Mouse (Mus musculus): ENCODE measurements around the gene Pard3.

Gene Pard3

DNA sequence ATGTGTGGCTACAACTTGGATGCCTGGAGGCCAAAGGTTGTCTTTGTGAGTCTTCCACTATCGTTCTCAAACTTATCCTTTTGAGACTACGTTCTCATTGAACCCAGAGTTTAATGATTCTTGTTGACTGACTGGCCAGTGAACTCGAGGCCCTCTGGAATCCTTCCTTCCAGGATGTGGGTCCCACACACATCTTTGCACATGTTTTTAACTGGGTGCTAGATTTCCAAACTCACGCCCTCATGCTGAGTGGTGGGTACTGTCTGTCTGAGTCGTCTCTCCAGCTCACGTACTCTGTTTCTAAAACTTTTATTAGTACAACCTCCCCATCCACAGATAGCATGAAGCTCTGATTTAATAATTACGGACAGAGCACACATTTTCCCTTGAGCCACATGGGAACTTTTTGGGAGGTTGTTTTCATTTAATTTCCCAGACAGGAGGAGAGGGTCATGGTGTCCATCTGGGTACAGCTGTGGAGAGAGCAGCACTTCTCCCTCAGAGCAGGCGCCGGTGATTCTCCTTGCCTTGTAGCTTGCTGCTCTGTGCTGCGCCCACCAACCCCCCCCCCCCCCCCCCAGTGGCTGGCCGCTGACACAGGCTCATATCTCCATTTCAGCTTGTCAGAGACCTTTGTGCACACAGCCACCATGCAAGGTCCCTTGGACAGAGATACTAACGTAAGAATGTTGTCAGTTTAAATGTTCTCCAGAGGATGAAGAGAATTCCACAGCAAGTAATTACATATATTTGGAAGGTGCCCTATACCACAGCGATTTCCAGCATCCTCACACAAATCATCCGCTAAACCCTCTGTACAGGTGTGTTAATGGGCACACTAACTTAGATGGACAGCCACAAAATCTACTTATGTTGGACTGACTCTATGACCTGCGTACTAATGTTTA, 165.9 kb downstream of the Pard3 start:
- DNase-seq (ENCODE audit: low read depth, low spot score): no peak

DNA sequence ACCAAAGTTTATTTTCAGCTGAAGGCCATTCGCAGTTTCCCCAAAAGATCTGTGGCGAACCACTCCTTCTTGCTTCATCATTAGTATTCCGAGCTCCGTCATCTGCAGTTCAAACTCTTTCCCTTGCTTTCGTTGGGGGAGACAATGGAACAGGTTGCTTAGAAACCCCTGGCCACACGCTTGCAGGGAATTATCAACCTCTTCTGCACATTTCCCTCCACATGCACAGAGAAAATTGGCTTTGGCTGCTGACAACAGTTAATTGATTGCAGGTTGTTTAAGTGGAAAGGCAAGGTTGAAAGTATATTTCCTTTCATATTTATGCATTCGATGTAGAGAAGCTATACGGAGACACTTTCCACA, 166.5 kb downstream of the Pard3 start:
- no peak for DNase-seq (ENCODE audit: low read depth, low spot score)

DNA sequence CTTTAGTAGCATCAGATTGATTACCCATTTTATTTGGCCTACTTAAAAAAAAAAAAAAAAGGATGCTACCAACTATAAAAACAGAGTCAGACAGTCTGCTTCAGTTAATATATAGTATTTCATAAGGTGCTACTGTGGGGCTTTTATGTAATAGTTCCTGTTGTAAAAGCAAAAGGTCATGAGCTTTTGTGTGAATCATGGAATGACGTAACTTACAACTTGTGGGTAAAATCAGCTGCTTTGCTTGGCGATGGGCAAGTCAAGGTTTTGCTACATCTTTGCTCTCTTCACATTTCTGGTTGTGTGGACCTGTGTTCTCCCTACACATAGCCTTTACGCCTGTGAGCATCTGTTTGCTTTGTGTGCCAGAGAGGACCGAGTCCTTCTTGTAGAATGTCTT, 179.7 kb downstream of the Pard3 start:
- no peak for DNase-seq (ENCODE audit: low read depth, low spot score)

DNA sequence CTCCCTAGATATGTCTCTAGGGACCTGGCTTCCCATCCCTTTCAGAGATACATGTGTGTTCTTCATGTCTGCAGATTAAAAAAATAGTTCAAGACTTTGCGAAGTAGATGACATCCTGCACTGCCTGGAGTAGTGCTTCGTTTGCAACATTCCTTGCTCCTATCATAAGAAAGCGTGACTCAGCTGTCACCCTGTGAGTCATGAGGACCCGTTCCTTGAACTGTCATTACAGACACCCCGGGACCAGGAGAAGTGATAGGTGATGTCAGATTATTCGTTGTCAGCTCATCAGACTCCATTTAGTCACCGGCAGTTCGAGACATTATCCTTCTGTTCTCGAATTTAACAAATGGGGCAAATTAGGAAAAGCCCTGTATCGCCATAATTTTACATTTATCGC, 180.1 kb downstream of the Pard3 start:
- DNase-seq (ENCODE audit: low read depth, low spot score): no peak

DNA sequence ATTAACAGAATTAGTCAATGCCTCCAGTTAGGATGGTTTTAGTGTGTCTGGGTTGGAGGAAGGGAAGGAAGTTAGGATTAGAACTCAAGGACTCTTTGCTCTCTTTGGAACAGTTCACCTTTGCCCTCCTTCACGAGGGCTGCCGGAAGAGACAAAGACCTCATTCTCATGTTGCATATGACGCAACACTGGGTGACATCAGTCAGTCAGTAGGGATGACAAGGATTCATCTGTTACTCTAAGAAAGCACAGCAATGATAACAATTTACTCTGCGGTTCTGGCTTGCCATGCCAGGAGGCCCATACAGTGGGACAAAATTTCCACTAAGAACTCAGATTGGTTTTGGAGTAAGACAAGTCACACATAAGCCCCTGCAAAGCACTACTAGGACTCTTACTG, 187.1 kb downstream of the Pard3 start:
- DNase-seq (ENCODE audit: low read depth, low spot score): no peak

DNA sequence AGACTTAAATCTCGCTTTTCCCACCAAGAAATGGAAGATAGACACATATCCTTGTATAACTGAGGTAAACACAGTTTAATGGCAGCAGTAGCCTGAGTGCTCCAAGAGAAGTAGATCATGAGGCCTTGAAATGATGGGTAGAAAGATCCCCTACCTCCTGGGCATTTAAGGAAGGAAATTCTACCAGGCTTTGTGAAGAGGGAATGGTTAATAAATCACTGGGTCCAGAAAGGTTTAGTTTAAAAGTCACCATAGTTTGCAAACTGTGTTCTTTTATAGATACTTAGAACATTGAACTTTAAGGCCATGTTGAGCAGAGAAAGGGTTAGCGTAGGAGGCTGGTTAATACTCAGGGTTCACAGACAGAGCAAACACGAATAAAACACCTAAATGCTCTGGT, 187.8 kb downstream of the Pard3 start:
- DNase-seq (ENCODE audit: low read depth, low spot score): no peak

DNA sequence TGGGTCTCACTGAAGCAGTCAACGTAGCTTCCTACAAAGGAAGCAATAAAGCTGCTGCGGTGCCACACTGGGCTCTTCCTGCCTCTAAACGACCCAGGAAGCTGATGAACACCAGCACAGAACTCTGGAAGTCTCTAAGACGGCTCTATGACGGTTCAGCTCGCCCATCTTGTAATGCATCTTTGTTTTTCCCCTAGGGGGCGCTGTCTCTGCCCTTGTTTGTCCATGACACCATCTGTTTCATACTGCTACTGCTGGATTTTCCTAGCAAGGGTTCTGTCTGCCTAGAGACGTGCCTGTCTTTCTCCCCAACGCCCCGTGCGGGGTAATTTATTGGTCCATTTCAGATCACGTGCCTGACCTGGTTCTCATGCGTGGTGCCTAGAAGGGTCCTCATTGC, 188.3 kb downstream of the Pard3 start:
- peak; percentile 78 for DNase-seq (ENCODE audit: low read depth, low spot score)

DNA sequence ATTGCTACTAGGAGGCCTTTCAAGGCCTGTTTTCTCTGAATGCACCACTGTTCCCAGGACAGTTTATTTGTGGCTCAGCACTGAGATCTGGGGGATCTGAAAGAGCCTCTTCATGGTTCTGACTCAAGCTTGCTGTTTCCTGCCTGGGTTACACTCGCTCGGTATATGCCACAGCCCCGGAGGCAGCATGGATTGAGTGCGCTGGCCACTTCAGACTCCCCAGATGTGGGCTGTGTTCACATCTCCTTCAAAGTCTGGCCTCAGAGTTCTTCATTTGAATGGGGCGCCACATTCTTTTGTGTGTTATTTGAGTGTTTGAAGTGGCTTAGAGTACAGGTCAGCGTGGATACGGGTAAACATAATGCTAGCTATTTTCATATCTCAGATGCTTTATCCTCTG, 190.9 kb downstream of the Pard3 start:
- no peak for DNase-seq (ENCODE audit: low read depth, low spot score)

DNA sequence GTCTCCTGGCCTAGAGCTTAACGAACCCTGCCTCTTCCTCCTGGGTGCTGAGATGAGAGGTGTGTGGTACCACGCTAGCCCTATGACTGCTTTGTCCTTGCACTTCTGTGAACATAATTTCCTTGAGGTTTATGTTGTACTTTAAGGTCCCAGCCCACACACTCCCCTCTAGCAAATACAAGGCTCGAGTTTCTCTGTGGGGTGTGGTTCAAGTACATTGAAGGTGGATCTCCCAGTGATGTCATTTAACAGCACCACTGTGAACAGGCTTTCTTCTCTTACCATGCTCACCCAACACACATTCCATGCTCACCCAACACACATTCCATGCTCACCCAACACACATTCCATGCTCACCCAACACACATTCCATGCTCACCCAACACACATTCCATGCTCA, 193.4 kb downstream of the Pard3 start:
- DNase-seq (ENCODE audit: low read depth, low spot score): no peak

DNA sequence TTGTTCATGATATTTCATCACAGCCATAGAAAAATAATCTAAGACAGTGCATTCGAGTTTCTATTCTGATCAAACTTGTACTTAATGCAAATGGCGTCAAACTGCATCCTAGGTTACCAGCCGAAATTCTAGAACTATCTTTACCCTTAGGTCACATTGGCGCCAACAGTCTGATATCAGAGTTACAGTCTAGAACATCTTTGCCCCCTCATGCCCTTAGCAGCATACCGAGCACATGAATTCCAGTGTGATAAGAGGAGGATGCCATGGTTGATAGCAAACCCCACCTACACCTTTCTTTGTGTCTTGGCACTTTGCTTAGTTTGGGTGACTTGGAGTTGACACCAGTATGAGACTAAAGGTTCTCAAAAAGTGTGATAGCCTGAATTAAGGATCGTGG, 197.4 kb downstream of the Pard3 start:
- DNase-seq (ENCODE audit: low read depth, low spot score): no peak

DNA sequence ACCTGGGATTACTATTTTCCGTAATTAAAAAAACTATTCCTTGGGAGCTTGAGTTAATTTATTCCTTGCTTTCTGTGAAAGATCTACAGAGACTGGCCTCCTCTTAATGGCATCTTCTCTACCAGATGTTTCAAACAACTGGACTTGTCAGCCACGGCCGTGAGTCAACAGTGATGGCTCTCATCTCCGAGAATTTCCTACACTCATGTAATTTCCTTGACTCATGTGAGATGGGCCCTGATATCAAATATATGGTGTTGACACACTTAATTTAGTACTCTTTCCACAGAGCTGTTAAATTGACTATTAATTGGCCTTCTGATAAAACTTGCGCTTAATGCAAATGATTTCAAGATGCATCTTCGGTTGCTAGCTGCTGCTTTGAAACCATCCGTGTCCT, 198.3 kb downstream of the Pard3 start:
- DNase-seq (ENCODE audit: low read depth, low spot score): no peak

DNA sequence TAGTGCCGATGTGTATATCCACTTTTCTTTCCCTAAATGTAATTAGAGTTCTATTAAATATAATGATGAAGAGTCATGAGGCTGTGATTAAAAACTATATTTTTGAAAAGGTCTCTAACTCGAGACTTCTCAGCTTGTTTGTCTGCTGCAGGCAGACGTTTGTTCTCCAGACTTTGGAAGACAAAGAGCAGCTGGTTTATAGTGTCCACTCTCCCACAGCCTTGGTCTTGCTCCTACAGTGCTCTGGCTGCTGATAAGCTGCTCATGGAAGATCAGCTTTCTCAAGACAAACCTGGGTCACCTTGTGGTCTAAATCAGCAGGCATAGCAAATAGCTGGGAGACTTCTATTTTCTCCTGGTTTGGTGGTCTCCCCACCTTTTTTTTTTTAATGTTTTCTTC, 198.7 kb downstream of the Pard3 start:
- no peak for DNase-seq (ENCODE audit: low read depth, low spot score)

DNA sequence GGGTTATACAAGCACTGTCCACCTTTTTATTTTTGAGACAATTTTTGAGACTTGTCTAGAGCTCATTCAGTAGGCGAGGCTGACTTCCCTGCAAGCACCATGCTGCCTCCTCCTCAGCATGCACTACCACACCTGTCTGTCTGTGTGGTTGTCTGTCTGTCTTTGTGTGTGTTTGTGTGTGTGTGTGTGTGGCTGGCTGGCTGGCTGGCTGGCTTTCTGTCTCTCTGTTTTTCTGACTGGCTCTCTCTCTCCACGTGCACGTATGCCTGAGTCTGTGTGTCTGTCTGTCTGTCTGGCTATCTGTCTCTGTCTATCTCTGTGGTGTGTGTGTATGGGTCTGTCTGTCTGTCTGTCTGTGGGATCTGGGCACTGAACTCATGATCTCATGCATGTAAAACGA, 199.2 kb downstream of the Pard3 start:
- no peak for DNase-seq (ENCODE audit: low read depth, low spot score)

DNA sequence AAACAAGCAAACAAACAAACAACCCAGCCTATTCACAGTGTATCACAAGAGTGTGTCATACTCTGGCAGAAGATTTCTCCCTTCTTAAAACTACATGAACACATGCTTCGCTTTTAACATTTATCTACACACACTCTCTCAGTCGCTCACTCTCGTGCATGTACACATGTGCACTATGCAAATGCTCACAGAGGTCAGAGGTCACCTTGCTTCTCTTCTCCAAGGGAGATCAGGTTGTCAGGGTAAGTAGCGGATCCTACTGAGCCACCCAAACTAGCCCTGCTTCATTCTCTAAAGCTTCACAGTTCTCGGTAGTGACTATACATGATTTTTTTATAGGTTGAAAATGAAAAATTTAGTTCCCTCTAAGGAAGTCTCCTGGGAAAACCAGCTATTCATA, 199.8 kb downstream of the Pard3 start:
- no peak for DNase-seq (ENCODE audit: low read depth, low spot score)

DNA sequence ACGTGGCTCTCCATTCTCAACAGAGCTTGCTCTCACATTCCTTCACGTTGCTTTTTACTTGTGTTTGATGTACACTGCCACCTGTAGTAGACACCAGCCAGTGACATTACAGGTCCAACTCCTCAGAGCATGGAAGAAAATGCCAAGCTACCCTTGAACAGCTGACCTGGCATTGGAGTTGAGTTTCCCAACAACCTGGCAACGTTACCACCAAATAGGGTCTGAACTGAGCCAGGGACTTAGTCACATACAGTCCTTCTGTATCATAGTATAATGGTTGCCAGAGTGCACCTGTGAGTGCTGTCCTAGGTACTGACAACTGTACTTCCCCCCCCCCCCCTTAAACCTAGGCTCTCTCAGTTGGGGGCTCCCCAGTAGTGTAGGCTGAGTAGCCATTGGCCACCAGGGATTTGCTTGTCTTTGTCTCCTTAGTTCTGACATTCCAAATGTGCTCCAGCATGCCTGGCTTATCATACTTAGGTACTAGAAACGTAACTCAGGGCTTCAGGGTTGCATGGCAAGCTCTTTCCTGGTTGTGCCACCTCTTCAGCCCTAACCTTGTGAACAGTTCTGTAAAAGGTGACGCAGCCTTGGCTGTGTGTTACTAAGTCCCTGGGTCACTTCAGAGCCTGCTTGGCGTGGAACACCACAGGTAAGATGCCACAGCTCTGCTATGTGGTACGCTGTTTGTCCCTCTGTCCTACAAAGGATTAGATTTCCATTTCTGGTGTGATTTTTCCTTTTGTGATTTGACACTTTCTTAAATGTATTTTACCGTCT, 201.2 kb downstream of the Pard3 start:
- DNase-seq (ENCODE audit: low read depth, low spot score): no peak

DNA sequence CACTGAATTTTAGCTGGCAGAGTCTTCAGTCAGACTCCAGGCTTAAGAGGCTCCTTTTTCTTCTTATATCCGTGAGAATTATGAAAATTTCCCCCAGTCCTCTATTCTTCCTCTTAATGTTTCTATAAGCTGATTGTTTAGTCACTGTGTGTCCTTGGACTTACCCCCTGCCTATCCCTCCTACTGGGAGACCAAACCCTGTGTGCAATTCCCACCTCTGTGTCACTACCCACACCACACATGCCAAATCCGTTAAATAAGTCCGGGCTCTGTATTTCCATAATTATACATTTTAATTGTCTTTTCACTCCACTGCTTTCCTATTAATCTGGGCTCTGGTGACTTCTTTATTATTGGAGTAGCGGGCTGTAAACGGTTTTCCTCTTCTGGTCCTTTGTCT, 203.1 kb downstream of the Pard3 start:
- DNase-seq (ENCODE audit: low read depth, low spot score): no peak

DNA sequence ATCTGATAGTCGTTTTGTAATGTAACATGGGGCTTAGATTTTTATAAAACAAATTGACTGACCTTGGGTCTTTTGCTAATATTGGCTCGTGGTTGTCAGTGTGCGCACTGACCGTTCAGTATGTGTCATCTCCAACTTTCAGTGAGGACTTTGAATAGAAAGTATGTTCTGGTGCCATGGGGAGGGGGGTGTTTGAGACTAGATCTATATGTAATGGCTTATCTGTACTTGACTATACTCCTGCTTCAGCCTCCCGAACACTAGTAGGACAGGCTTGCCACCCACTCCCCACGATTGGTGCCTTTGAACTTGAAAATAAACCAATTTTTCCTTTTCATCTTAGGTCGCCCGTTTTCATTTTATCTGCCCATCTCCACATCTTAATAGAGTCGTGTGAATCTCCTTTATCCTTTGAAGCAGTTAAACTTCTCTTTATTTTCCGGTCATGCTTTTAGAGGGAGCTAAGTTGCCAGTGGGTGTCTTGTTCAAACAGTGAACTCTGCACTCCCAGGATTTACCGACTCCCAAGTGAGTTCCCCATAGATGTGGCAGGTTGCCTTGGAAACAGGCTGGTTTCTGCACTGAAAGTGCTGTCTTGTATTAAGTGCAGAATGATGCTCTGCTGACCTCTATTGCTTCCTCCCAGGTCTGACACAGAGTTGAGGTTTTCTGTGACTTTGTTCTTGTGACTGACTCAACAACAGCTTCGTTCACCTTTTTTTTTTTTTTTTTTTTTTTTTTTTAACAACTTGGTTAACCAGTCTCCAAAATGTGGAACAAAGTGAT, 204.7 kb downstream of the Pard3 start:
- DNase-seq (ENCODE audit: low read depth, low spot score): peak; percentile 43

DNA sequence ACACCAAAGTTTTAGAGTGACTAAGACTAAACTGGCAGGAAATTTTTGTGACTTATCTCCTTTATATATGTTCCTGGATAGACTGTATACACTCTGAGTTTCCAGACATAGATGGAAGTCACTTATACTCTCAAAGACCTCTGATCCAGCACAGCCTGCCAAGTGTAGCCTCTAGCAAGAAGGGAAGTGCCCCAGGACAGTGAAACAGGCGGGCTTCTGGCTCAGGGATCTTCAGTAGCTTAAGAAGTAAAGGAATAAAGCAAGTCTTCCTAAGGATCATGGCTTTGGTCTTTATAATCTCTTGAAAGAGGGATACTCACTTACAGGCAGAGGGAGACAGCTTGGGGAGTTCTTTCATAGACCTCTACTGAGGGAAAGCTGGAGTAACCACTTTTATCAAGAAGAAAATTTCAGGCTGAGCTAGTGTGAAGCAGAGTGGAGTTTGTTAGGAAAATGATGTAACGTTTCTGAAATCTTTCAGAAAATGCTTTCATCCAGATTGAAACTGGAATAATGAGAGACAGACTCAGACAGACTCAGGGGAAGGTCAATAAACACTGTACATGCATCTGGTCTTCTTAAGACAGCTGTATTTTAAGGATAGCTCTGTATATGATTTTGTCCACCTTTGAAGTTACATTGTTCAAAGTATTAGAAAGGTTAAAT, 205.5 kb downstream of the Pard3 start:
- no peak for DNase-seq (ENCODE audit: low read depth, low spot score)

DNA sequence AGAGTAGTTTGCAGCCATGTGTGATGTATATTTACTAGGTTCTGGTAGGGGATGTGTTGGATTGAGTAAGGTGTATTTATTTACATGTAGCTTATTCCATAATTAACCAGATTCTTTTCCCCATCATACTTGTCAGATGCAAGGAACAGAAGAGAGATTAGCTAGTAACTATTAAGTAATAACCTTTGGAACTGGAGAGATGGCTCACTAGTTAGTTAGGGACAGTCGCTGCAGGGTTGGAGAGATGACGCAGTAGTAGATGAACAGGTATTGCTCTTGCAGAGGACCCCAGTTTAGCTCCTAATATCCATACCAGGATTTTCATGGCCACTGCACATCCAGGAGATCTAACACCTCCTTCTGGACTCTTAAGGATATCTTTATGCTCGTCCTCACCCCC, 207.5 kb downstream of the Pard3 start:
- DNase-seq (ENCODE audit: low read depth, low spot score): no peak

DNA sequence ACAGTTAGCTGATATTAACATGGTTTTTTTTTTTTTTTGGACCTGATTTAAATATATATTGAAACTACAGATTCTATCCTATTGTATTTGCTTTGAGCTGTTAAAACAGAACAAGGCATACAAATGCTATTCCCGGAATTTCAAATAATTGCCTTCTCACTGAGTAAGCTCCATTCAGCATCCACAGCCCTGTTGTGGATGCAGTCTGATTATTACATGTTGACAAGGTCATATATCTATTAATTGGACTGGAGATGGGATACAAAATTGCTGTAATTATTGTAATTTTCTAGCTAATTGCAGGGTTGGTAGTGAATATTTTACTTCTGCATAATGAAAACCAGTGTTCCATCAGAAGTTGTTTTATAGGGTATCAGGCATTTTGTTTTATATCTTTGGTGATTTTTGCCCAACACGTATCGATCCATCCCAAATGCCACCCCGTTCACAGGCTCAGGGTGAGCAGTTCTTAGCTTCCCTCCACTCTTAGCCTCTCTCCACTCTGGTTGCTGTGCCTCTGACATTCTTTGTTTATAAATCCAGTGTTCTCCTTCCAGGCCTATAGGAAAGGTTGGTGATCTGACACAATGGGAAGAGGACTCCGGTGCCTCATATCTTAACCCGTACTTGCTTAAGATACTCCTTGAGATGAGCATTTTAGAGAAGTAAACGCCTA, 216.7 kb downstream of the Pard3 start:
- DNase-seq (ENCODE audit: low read depth, low spot score): no peak

DNA sequence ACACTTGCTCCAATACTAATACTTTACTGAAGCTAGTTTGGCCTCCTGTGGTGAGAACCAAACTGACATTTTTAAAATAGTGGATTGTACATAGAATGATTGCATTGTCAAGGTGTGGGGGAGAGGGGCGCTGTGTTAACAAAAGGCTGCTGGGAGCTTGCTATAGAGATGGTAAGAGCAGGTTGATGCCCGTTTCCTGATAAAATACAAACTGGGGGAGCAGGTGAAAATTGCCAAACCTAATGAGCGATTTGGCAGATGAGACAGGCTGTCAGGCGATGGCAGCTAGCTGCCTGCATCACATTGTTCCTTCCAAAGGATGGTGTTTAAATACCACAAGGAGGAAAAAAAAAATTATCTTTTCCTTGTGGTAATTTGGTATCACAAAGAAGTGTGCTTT, 217.3 kb downstream of the Pard3 start:
- DNase-seq (ENCODE audit: low read depth, low spot score): no peak

Data from ES-CJ7 (cell line).